Mouse (Mus musculus): ENCODE measurements around the gene Vmn1r214.

DNA sequence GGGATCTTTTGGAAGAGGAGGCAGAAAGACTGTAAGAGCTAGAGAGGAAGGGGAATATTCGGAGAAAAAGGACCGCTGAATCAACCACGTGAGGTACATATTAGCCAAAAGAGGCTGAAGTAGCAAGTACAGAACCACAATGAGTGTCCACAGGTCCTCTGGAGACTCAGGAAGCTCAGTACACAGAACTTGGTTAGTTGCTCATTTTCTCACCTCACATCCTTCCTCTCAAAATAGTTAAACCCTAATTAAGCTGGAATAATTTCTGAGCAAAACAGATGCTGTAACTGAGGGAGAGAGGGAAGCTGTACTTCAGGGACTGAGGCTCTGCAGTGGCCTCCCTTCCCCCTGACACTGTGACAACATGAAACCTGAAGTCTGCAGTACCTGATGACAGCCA is at the start of gene Vmn1r214:
- TF ChIP-seq MAFK (IDR thresholded peaks at IDR 0.05; ENCODE audit: insufficient read depth, low read depth, low read length), result no peak
- no peak for TF ChIP-seq ZC3H11A (IDR thresholded peaks at IDR 0.05; ENCODE audit: borderline replicate concordance, low read depth, low read length)
- TF ChIP-seq ZNF384 (IDR thresholded peaks at IDR 0.05; ENCODE audit: low read depth, low read length), result no peak
- no peak for TF ChIP-seq CHD2 (IDR thresholded peaks at IDR 0.05; ENCODE audit: low read depth, low read length)
- TF ChIP-seq HCFC1 (IDR thresholded peaks at IDR 0.05; ENCODE audit: borderline replicate concordance, insufficient read depth, low read length), result no peak

All from ES-E14 (cell line).